In genomic region chrX:103746197-103746596, GRCm38 (mm10) we compare ENCODE assay signal across 25 mouse cellular contexts.
"Had no signal": no experiment of that assay in that cellular context is flagged by ENCODE, and none has a peak within 500 bp of the region (broad histone marks: within the 10 kb centered on the region; RNA-seq: fewer than 3 reads in every experiment).

No protein-coding gene starts in this region.

- DNase-seq: gastrocnemius, postnatal 14 days; gastrocnemius, postnatal 36 days; heart, postnatal 10 days; heart, postnatal 4 days; kidney, adult 2 months; kidney, adult 9 months; kidney, postnatal 14 days; kidney, postnatal 36 days; liver; liver, embryonic 13.5 days had no signal

- H3K9ac ChIP-seq: heart, embryonic 12.5 days; hindbrain, embryonic 12.5 days; hindbrain, embryonic 14.5 days; intestine, embryonic 15.5 days; kidney, embryonic 15.5 days; limb, embryonic 12.5 days; liver, embryonic 13.5 days had no signal

- H3K27ac ChIP-seq: heart, embryonic 10.5 days; hindbrain, embryonic 10.5 days; hindbrain, embryonic 12.5 days; intestine, embryonic 15.5 days; kidney, embryonic 15.5 days; kidney, postnatal 0 days; left cerebral cortex, adult 2 months; limb, embryonic 10.5 days; limb, embryonic 12.5 days; liver, embryonic 13.5 days had no signal

- H3K4me3 ChIP-seq: heart, embryonic 10.5 days; heart, embryonic 12.5 days; hindbrain, embryonic 10.5 days; hindbrain, embryonic 12.5 days; intestine, embryonic 15.5 days; kidney, embryonic 15.5 days; left cerebral cortex, adult 2 months; limb, embryonic 10.5 days; limb, embryonic 12.5 days; liver, embryonic 13.5 days had no signal

- H3K4me1 ChIP-seq: heart, embryonic 10.5 days; intestine, embryonic 15.5 days; kidney, embryonic 15.5 days; liver, embryonic 13.5 days had no signal

- H3K4me2 ChIP-seq: heart, embryonic 12.5 days; hindbrain, embryonic 12.5 days; hindbrain, embryonic 14.5 days; intestine, embryonic 15.5 days; kidney, embryonic 15.5 days; limb, embryonic 12.5 days; liver, embryonic 11.5 days; liver, embryonic 13.5 days had no signal

- ATAC-seq: hindbrain, embryonic 16.5 days; inflammation-experienced regulatory T-cells, adult 6 months; intestine, embryonic 15.5 days; intestine, postnatal 0 days had no signal

- H3K36me3 ChIP-seq: heart, embryonic 10.5 days; heart, embryonic 12.5 days; hindbrain, embryonic 10.5 days; hindbrain, embryonic 12.5 days; intestine, embryonic 15.5 days; kidney, embryonic 15.5 days; limb, embryonic 10.5 days; limb, embryonic 12.5 days; liver, embryonic 13.5 days had no signal

- H3K9me3 ChIP-seq: heart, embryonic 10.5 days; heart, embryonic 12.5 days; hindbrain, embryonic 10.5 days; hindbrain, embryonic 12.5 days; intestine, embryonic 15.5 days; kidney, embryonic 15.5 days; limb, embryonic 10.5 days; limb, embryonic 12.5 days; liver, embryonic 13.5 days had no signal
